Mouse (Mus musculus) hindbrain, postnatal 0 days (tissue): ENCODE data around the gene Nab1. TPM values are rescaled to one million over a fixed set of nuclear protein-coding genes. Genes with fewer than 3 reads are reported as not detected.
A peak's percentile ranks its signal among the peaks of the same experiment; 100 is the strongest.

Experiments
- ATAC-seq: fragments of 200-750 bp; cut with Nextera tagmentation; 2 replicates; pipeline ENCODE4 v1.8.0; 2017; ENCODE audit warnings: mild to moderate bottlenecking, moderate TSS enrichment, moderate library complexity
- DNase-seq: peaks from one replicate; pipeline ENCODE4 v3.0.0-alpha.2; 2015; ENCODE audit warnings: low spot score
- H3K27ac ChIP-seq: fragments of 300-500 bp; sonication (generic); 2 replicates; pipeline ENCODE4 v1.5.1; 2014; ENCODE audit warnings: mild to moderate bottlenecking
- H3K27me3 ChIP-seq: fragments of 300-500 bp; sonication (generic); 2 replicates; pipeline ENCODE4 v1.6.1; 2014; ENCODE audit warnings: low read length, mixed read lengths; ENCODE audit not compliant: insufficient read depth
- H3K36me3 ChIP-seq: fragments of 300-500 bp; sonication (generic); 2 replicates; pipeline ENCODE4 v1.6.1; 2014; ENCODE audit warnings: low read length, mixed read lengths; ENCODE audit not compliant: insufficient read depth
- H3K4me1 ChIP-seq: fragments of 300-500 bp; sonication (generic); 2 replicates; pipeline ENCODE4 v1.6.1; 2014; ENCODE audit warnings: antibody characterized with exemption, low read length, mixed read lengths; ENCODE audit not compliant: insufficient read depth
- H3K4me2 ChIP-seq: fragments of 300-500 bp; sonication (generic); 2 replicates; pipeline ENCODE4 v1.6.1; 2014; ENCODE audit warnings: low read depth, mild to moderate bottlenecking, low read length, moderate library complexity, mixed read lengths
- H3K4me3 ChIP-seq: fragments of 300-500 bp; sonication (generic); 2 replicates; pipeline ENCODE4 v1.5.1; 2014; ENCODE audit warnings: low read length
- H3K9ac ChIP-seq: fragments of 300-500 bp; sonication (generic); replicated peaks from 2 replicates; pipeline ENCODE4 v1.6.1; 2014; ENCODE audit warnings: mild to moderate bottlenecking, low read length, moderate library complexity, mixed read lengths
- H3K9me3 ChIP-seq: fragments of 300-500 bp; sonication (generic); 2 replicates; pipeline ENCODE4 v1.6.1; 2016; ENCODE audit warnings: low read length, mixed read lengths
- CTCF ChIP-seq: IDR thresholded peaks from 2 replicates; pipeline ENCODE4 v1.5.1; 2016; ENCODE audit warnings: antibody characterized with exemption, control low read depth, low read depth
- WGBS: fragments of 180-500 bp; shearing (Covaris S2); extraction: QIAGEN DNeasy Blood & Tissue Kit; methylation state at CpG from one replicate; pipeline ENCODE4 v1.1.7; 2014; 5-methylcytosine and 5-hydroxymethylcytosine counted together
- polyA plus RNA-seq: library from polyadenylated mRNA; unstranded; fragments of >200 nt; fragmentation: Nextera tagmentation; extraction: Ambion mirVana; gene quantifications from 2 replicates; pipeline ENCODE4 v1.2.1, GENCODE M21; 2015
- total RNA-seq: library from RNA; depleted of rRNA; stranded (reverse); fragments of >200 nt; gene quantifications from 2 replicates; pipeline ENCODE4 v1.2.3, GENCODE M21; 2014

Gene Nab1
- total and polyA plus RNA-seq, 2 experiments from 2014 or later = 9.8 to 15.7 TPM

DNA sequence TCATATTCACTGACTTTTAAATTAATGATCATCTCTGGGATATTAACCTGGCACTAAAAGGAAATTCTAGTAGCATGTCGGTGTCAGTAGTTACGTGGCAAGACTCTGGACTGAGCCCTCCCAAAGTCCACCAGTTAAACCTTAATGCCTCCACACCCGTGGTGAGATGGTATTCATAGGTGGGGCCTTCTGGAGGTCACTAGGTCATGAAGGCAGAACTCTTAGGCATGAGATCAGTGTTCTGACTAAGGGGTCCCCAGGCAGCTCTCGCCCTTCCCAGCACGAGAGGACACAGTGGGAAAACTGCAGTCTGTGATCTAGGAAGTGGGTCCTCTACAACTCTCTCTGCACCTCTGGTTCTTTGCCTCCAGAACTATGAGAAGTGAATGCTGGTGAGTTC is 24.2 kb upstream of the Nab1 start:
- Histone ChIP-seq H3K4me3 (no peak overlapping the region), H3K27me3 (no peaks in the 10 kb centered on the region), H3K4me2 (no peak overlapping the region), H3K9me3 (no peaks in the 10 kb centered on the region), H3K36me3 (no peaks in the 10 kb centered on the region), H3K9ac (no peak overlapping the region), H3K4me1 (no peaks in the 10 kb centered on the region), H3K27ac (no peak overlapping the region)
- no peak for TF ChIP-seq CTCF
- ATAC-seq (no peak), DNase-seq (no peak)
- WGBS = 67% methylated on average over 5 of the region's 5 CpGs

DNA sequence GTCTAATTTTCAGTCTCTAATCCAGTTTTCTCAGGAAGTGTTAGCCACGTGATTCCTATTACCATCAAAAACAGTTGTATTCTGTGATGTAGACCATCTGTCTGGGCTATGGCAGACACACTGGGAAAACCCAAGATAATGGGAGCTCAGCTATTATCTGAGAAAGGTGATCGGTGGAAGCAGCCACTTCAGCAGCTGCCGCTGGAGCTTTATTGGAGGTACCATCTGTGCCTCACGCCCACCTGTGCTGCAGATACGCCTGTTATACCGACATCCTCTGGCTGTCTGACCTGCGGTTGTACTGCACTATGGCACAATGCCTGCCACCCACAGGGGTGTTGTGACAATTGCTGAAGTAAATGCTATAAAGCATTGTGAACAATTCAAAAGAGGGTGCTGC is 23.7 kb upstream of the Nab1 start:
- no peaks in the 10 kb centered on the region for H3K27me3 ChIP-seq
- H3K36me3 ChIP-seq = no peaks in the 10 kb centered on the region
- WGBS = 47% methylated on average over 7 of the region's 7 CpGs
- H3K27ac ChIP-seq = no peak overlapping the region
- H3K4me1 ChIP-seq = no peaks in the 10 kb centered on the region
- DNase-seq = peak; percentile 40
- ATAC-seq = peak; percentile 51; the same call in 1 of the 2 replicates
- H3K4me2 ChIP-seq = no peak overlapping the region
- no peak for TF ChIP-seq CTCF
- H3K9me3 ChIP-seq = no peaks in the 10 kb centered on the region
- no peak overlapping the region for H3K4me3 ChIP-seq
- H3K9ac ChIP-seq = no peak overlapping the region

DNA sequence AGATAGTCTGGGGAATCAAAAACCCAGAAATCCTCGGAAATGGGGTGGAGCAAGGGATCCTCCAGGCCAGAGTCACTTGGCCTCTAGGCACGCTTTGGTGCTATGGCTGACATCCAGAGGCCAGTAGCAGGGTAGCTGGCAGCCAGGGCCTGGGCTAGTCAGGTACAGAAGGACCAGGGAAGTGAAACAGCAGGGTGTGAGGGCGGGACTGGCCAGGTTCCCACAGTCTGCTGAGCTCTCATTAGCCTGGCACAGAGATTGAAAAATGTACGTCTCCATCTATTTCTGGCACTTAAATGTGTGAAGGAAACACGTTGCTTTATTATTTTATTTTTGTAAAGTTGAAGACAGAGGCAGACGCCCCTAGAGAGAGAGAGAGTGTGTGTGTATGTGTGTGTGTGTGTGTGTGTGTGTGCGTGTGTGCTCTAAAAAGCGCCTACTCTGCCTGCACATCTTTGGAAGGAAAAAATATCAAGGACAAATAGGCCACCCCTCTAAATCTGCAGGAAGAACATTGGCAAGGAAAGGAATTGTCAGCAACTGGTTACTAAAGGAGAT is 21.0 kb upstream of the Nab1 start:
- no peaks in the 10 kb centered on the region for H3K4me1 ChIP-seq
- peak; percentile 48; the same call in 1 of the 2 replicates for ATAC-seq
- no peaks in the 10 kb centered on the region for H3K9me3 ChIP-seq
- H3K27me3 ChIP-seq = no peaks in the 10 kb centered on the region
- H3K36me3 ChIP-seq = no peaks in the 10 kb centered on the region
- 57% methylated on average over 8 of the region's 8 CpGs for WGBS
- H3K9ac ChIP-seq = no peak overlapping the region
- H3K4me2 ChIP-seq = no peak overlapping the region
- no peak for TF ChIP-seq CTCF
- no peak overlapping the region for H3K27ac ChIP-seq
- no peak overlapping the region for H3K4me3 ChIP-seq
- DNase-seq = peak; percentile 34

DNA sequence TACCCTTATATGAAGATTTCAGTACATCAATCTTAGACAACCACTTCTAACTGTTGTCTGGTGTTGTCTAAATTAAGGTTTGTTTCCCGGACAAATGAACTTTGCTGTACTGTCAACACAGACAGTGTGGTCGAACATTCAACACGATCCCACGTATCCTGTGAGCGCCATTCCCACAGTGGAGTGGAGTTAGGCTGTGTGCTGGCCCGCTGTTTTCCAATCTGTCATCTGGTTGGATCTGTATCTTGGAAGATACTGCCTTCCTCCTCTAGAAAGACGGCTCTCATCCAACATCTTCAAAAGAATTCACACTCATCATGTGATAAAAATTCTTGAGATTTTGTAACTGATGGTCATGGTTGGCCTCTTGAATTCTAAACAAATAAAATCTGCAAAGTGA is 19.7 kb upstream of the Nab1 start:
- DNase-seq (no peak), ATAC-seq (no peak)
- Histone ChIP-seq H3K9ac (no peak overlapping the region), H3K36me3 (no peaks in the 10 kb centered on the region), H3K4me2 (no peak overlapping the region), H3K9me3 (no peaks in the 10 kb centered on the region), H3K27ac (no peak overlapping the region), H3K27me3 (no peaks in the 10 kb centered on the region), H3K4me3 (no peak overlapping the region), H3K4me1 (no peaks in the 10 kb centered on the region)
- 78% methylated on average over 7 of the region's 7 CpGs for WGBS
- TF ChIP-seq CTCF = no peak

DNA sequence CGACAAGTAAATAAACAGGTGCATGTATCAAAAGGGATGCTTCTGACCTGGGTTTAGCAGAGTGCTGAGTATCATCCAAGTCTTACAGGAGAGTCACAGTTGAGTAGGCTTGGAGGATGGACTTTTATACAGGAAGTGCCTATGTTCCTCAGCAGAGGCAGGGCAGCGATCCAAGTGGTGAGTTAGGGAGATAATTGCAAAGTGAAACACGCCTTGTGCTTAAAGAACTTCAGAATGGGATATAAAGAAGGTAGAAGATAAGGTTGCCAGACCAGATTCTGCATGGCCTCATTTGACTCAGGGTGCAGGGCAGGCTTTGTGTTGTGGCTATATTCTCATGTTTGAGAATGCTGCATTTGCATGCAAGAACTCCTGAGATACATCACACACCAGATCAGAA is 14.8 kb upstream of the Nab1 start:
- TF ChIP-seq CTCF = no peak
- H3K27ac ChIP-seq = no peak overlapping the region
- H3K9ac ChIP-seq = no peak overlapping the region
- ATAC-seq (no peak), DNase-seq (no peak)
- H3K4me1 ChIP-seq = no peaks in the 10 kb centered on the region
- H3K27me3 ChIP-seq = no peaks in the 10 kb centered on the region
- no peak overlapping the region for H3K4me2 ChIP-seq
- no peaks in the 10 kb centered on the region for H3K36me3 ChIP-seq
- 84% methylated on average over 3 of the region's 3 CpGs for WGBS
- no peaks in the 10 kb centered on the region for H3K9me3 ChIP-seq
- no peak overlapping the region for H3K4me3 ChIP-seq

DNA sequence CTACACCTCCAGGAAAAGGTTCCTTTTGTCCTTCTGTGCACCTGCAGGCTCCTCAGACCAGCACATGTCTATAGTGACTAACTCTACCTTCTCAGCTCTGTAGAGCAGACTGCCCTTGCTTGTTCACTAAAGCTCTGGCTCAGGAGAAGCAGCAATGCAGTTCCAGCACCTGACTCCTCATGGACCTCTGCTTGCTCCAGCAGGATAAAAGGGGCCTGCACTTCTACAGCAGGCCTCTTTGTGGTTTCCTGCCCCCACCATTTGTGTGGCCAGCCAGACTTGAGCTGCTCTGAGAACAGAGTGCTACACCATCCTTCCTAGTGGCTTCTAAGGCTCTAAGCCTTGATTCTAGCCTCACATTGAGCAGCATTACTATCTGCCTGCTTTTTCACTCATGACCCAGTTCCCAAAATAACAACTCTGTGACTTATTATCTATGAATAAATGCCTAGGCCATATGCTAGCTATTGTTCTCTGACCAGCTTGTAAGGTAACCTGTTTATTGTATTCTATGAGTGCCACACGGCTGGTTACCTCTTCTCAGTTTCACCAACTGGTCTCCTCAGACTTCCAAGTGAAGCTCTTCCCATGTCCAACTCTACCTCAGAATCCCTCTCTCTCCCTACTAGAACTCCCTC is 11.4 kb upstream of the Nab1 start:
- Histone ChIP-seq H3K27ac (no peak overlapping the region), H3K4me3 (no peak overlapping the region), H3K9me3 (no peaks in the 10 kb centered on the region), H3K4me1 (no peaks in the 10 kb centered on the region), H3K9ac (no peak overlapping the region), H3K36me3 (no peaks in the 10 kb centered on the region), H3K27me3 (no peaks in the 10 kb centered on the region), H3K4me2 (no peak overlapping the region)
- WGBS = 92% methylated on average over 1 of the region's 1 CpGs
- ATAC-seq (no peak), DNase-seq (no peak)
- TF ChIP-seq CTCF = no peak

DNA sequence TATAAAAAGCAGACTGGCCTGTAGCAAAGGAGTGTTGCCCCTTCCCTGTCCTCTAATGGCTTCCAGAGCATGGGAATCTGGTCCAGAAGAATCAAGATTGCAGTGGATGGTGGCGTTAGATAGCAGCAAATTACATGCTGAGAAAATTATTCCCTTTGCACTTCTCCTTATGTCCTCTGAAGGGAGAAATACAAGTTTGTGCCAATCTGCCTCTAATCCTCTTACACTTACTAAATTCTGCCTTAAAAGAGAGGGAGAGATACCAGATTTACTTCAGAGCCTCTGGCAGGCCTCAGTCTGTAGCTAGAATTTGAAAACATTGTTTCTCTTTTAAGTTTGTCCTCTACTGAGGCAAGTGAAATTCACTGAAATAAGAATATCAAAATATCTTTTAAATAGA is 5.7 kb upstream of the Nab1 start:
- Histone ChIP-seq H3K4me1 (no peaks in the 10 kb centered on the region), H3K9ac (no peak overlapping the region), H3K4me3 (no peak overlapping the region), H3K9me3 (no peaks in the 10 kb centered on the region), H3K27ac (no peak overlapping the region), H3K36me3 (no peaks in the 10 kb centered on the region), H3K27me3 (no peaks in the 10 kb centered on the region), H3K4me2 (no peak overlapping the region)
- no peak for TF ChIP-seq CTCF
- DNase-seq (no peak), ATAC-seq (no peak)
- 46% methylated on average over 1 of the region's 1 CpGs for WGBS
